Mouse (Mus musculus): Measurements from ENCODE around the gene Gm5108. TPM values are rescaled to one million over a fixed set of nuclear protein-coding genes. Genes with fewer than 3 reads are reported as not detected.

Gm5108 gene
- polyA plus RNA-seq (2017; shearing (Covaris generic)): not detected

DNA sequence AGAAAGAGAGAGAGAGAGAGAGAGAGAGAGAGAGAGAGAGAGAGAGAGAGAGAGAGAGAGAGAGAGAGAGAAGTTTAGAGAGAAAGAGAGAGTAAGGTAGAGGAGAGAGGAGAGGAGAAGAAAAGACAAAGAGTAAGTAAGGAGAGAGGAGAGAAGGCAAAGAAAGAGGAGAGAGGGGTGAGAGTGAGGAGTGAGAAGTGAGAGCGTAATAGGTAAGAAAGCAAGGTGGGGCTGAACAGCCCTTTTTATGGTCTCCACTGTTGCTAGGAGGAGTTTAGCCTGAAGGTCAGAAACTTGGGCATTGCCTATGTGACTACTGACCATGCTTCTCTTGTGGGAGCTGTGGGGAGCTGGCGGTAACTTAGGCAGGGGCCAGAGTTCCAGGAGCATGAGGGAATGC is at the start of gene Gm5108:
Gm5108 (plus strand) TSS at position 301 of the 400 bp plus-strand sequence.

DNA sequence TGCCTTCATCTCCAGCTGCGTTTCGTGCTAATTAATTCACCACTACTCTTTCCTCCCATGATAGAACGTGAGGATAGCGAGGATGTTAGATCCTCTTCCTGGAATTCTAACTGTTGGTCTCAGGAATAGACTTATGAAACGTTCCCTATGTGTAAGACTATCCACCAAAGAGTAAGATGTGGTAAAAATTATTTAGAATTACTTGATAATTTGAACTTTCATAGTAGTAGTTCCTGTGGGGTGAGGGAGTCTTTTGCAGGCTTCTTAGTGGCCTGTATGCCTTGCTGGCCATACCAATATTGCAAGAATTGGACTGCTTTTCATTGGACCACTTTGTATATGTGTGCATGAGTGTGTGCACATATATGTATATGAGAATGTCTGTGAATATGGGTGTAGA is 4.9 kb downstream of the Gm5108 start, which contains the start of gene Gm21905:
Gm21905 (minus strand) TSS at position 101 of the 400 bp plus-strand sequence.

Other genes with a start within 250 kb of the Gm5108 start
- 10 to 100 TPM; 23.2 to 29.3 TPM for gene Atp8a1, start 94.2 kb upstream of the Gm5108 start, polyA plus RNA-seq (2017; shearing (Covaris generic))
- not detected for gene Gm21905, start 4.8 kb downstream of the Gm5108 start, polyA plus RNA-seq (2017; shearing (Covaris generic))
- gene Grxcr1, start 90.2 kb downstream of the Gm5108 start, polyA plus RNA-seq (2017; shearing (Covaris generic)): not detected